Mouse (Mus musculus) heart, embryonic 14.5 days (tissue): ENCODE data around the gene Ddit4. TPM values are rescaled to one million over a fixed set of nuclear protein-coding genes. Genes with fewer than 3 reads are reported as not detected.

Source experiments
- ATAC-seq: fragments of 200-750 bp; cut with Nextera tagmentation; 2 replicates; pipeline ENCODE4 v1.8.0; 2017; ENCODE audit warnings: low read depth, moderate TSS enrichment; ENCODE audit not compliant: insufficient number of reproducible peaks, insufficient read depth, low FRiP score
- H3K27ac ChIP-seq, 2 experiments: fragments of 200-500 bp in 1 of 2; fragments of 300-500 bp in 1 of 2; sonication (generic) in 1 of 2; replicated peaks in 1 of 2; 2 replicates each; pipeline ENCODE4 v1.5.1; 2012 to 2014; ENCODE audit warnings: low read depth in 2 of 2, low read length in 2 of 2, control low read depth in 1 of 2, mild to moderate bottlenecking in 1 of 2, mixed read lengths in 1 of 2; ENCODE audit not compliant: control insufficient read depth in 1 of 2, insufficient read depth in 1 of 2
- H3K27me3 ChIP-seq: fragments of 300-500 bp; sonication (generic); 2 replicates; pipeline ENCODE4 v1.6.1; 2014; ENCODE audit warnings: mild to moderate bottlenecking, low read length, control low read depth; ENCODE audit not compliant: control insufficient read depth, insufficient read depth
- H3K36me3 ChIP-seq: fragments of 300-500 bp; sonication (generic); 2 replicates; pipeline ENCODE4 v1.6.1; 2014; ENCODE audit warnings: mild to moderate bottlenecking, control low read depth, low read length, mixed read lengths; ENCODE audit not compliant: control insufficient read depth, insufficient read depth
- H3K4me1 ChIP-seq, 2 experiments: fragments of 200-500 bp in 1 of 2; fragments of 300-500 bp in 1 of 2; sonication (generic) in 1 of 2; 2 replicates each; pipeline ENCODE4 v1.6.1; 2012 to 2014; ENCODE audit warnings: low read length in 2 of 2, control low read depth in 1 of 2, mixed read lengths in 1 of 2; ENCODE audit not compliant: control insufficient read depth in 2 of 2, insufficient read depth in 2 of 2
- H3K4me2 ChIP-seq: fragments of 300-500 bp; sonication (generic); 2 replicates; pipeline ENCODE4 v1.6.1; 2014; ENCODE audit warnings: mild to moderate bottlenecking, low read length
- H3K4me3 ChIP-seq, 2 experiments: fragments of 200-500 bp in 1 of 2; fragments of 300-500 bp in 1 of 2; sonication (generic) in 1 of 2; 2 replicates each; pipeline ENCODE4 v1.5.1; 2012 to 2014; ENCODE audit warnings: low read length in 2 of 2, mild to moderate bottlenecking in 2 of 2, control low read depth in 1 of 2, low read depth in 1 of 2, moderate library complexity in 1 of 2; ENCODE audit not compliant: control insufficient read depth in 1 of 2, insufficient read depth in 1 of 2
- H3K9ac ChIP-seq: fragments of 300-500 bp; sonication (generic); 2 replicates; pipeline ENCODE4 v1.6.1; 2014; ENCODE audit warnings: mild to moderate bottlenecking, low read length
- H3K9me3 ChIP-seq: fragments of 300-500 bp; sonication (generic); 2 replicates; pipeline ENCODE4 v1.6.1; 2016; ENCODE audit warnings: low read length, control low read depth; ENCODE audit not compliant: control insufficient read depth
- WGBS: fragments of 180-500 bp; shearing (Covaris S2); extraction: QIAGEN DNeasy Blood & Tissue Kit; methylation state at CpG from one replicate; pipeline ENCODE4 v1.1.7; 2014; 5-methylcytosine and 5-hydroxymethylcytosine counted together
- polyA plus RNA-seq: library from polyadenylated mRNA; unstranded; fragments of >200 nt; fragmentation: Nextera tagmentation; extraction: Ambion mirVana; gene quantifications from 2 replicates; pipeline ENCODE4 v1.2.1, GENCODE M21; 2014

The Ddit4 gene
- polyA plus RNA-seq, 1 experiment from 2014 or later = 2.4 TPM

DNA sequence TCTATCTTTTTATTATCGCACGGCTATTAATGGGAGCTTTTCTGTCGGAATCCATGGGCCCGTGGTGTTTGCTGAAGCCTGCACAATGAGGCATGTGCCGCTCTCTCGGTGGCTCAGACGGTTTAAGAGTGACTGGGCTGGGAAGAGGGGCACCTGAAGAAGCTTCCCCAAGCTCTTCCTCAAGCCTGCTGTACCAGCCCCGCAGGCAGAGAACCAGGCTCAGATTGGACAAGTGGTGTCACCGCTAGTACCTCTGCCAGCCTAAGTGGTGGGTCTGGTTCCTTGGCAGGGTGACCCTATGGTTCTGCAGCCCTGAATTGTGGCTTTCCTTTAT lies 13.7 kb upstream of the Ddit4 start:
- ATAC-seq = no peak; the same call in 1 of the 2 replicates
- no peak overlapping the region for H3K4me3 ChIP-seq
- peak overlapping the region; percentile 53 for H3K4me2 ChIP-seq
- peak overlapping the region; percentile 58 to 85 for H3K27ac ChIP-seq
- no peaks in the 10 kb centered on the region for H3K36me3 ChIP-seq
- H3K9ac ChIP-seq = peak overlapping the region; percentile 55; the same call in 1 of the 2 replicates
- 18% methylated on average over 9 of the region's 9 CpGs for WGBS
- H3K27me3 ChIP-seq = no peaks in the 10 kb centered on the region
- H3K4me1 ChIP-seq = peaks cover 26 to 38% of the 10 kb centered on the region in 2 experiments
- H3K9me3 ChIP-seq = no peaks in the 10 kb centered on the region

DNA sequence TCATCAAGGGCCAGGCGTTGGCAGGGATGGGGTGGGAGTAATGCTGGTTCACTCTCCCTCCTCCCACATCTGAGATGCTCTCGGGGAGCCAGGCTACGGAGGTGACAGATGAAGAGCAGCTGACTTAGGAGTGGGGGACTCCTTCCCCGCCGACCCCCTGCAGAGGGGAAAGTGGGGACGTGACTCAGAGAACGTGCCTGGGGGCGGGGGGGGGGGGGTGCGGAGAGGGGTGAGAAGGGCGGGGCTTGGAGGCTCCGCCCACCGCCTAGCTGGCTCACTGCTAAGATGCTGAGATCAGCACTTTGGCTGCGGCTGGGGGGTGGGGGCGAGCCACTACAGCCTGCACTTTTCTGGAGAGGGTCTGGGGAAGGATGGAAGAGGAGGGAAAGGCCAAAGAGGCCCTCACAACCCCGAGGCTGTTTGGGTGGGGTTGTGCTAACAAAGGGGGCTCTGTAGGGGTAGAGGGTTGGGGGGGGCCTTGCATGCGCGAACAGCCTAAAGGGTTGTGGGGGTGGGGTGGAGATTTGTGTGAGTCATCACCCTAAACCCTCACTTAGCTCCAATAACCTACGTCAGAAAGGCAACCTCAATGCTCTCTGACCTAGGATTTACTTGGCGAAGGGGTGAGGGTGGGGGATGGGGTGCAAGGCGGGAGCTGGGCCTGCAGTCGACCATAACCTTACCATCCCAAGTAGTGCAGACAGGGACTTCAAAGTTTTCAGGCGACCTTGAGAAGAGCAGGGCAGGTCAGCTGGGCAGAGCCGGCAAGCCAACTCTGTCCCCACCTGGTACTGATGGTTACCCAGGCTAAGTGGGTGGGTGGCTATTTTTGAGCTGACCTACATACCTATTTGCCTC lies 13.1 kb upstream of the Ddit4 start:
- Histone ChIP-seq H3K36me3 (no peaks in the 10 kb centered on the region), H3K9ac (peak overlapping the region; percentile 55; the same call in 1 of the 2 replicates)
- whole genome bisulfite sequencing = 8% methylated on average over 20 of the region's 23 CpGs

DNA sequence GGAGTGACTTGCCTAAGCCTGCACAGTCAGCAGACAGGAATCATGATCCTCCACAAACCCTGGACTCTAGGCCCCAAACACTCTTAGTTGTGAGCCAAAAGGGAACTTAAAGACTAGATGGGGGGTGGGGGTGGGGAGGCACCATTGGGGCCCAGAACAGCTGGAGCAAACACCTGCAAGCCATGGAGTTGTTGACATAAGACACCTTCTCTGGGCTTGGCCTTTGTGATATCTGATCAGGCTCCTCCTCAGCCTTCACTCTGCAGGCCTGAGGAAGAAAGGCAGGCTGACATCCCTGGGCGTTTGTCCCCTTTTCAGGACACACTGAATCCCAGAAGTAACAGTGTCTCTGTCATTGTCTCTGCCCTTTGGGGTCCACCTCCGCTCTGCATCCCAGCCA lies 12.0 kb upstream of the Ddit4 start:
- Histone ChIP-seq H3K9ac (no peak overlapping the region), H3K4me2 (no peak overlapping the region), H3K27me3 (peaks cover 4% of the 10 kb centered on the region), H3K4me3 (no peak overlapping the region), H3K27ac (no peak overlapping the region), H3K9me3 (no peaks in the 10 kb centered on the region), H3K4me1 (peaks cover 22 to 31% of the 10 kb centered on the region in 2 experiments), H3K36me3 (no peaks in the 10 kb centered on the region)
- no peak for ATAC-seq
- 77% methylated on average over 2 of the region's 2 CpGs for WGBS

More for the DNA sequence above, 13.1 kb upstream of the Ddit4 start:
- Histone ChIP-seq H3K27me3 (no peaks in the 10 kb centered on the region), H3K9me3 (no peaks in the 10 kb centered on the region), H3K4me2 (peak overlapping the region; percentile 53), H3K4me3 (peak overlapping the region in 1 of 2 experiments; percentile 0; a peak in 1 of 4 replicates), H3K4me1 (peaks cover 24 to 32% of the 10 kb centered on the region in 2 experiments), H3K27ac (peak overlapping the region; percentile 58 to 85)
- peak; percentile 62 for ATAC-seq

DNA sequence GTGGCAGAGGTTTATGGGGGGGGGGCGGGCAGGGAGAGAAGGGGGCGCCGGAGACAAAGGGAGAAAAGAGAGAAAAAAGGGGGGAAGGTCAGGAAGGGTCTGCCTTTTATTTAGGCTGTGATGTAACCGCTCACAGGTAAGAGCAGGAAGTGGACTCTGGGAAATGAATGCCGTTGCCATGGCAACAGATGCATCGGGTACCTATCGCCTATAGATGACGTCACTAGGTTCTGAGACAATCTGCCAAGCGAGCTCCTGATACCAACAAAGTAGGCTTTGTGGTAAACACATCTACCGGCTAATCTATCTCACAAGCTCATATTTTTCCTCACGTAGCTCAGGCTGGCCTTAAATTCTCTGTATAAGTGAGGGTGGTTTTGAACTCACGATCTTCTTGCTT lies 7.9 kb upstream of the Ddit4 start:
- no peak overlapping the region for H3K4me2 ChIP-seq
- H3K27me3 ChIP-seq = peaks cover 7% of the 10 kb centered on the region
- no peak overlapping the region for H3K27ac ChIP-seq
- WGBS = 74% methylated on average over 12 of the region's 12 CpGs
- H3K4me1 ChIP-seq = peaks cover 9 to 22% of the 10 kb centered on the region in 2 experiments
- H3K36me3 ChIP-seq = no peaks in the 10 kb centered on the region
- H3K9ac ChIP-seq = no peak overlapping the region
- no peak overlapping the region for H3K4me3 ChIP-seq
- ATAC-seq = no peak
- no peaks in the 10 kb centered on the region for H3K9me3 ChIP-seq

DNA sequence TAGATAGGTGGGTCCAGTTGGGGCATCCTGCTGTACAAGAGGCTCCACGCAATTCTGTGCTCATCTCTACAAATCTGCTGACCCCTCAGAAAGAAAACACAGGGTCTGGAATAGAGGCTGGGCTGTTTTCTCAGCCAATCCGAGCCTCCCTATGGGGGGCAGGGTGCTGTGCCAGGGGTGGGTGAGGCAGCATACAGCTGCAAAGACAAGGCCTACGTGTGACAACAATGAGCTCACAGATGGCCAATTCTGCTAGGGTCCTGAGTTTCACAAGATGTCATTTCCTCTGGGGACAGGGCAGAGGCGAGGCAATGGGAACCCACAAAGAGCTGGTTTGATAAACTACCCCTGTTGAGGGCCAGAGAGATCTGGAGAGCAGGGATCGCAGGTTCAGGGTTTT lies 6.8 kb upstream of the Ddit4 start:
- H3K27ac ChIP-seq = no peak overlapping the region
- H3K4me2 ChIP-seq = no peak overlapping the region
- 57% methylated on average over 5 of the region's 5 CpGs for WGBS
- peaks cover 7% of the 10 kb centered on the region for H3K27me3 ChIP-seq
- no peaks in the 10 kb centered on the region for H3K9me3 ChIP-seq
- ATAC-seq = no peak
- H3K4me1 ChIP-seq = peaks cover 6 to 16% of the 10 kb centered on the region in 2 experiments; a peak in 3 of 4 replicates
- H3K36me3 ChIP-seq = no peaks in the 10 kb centered on the region
- no peak overlapping the region for H3K4me3 ChIP-seq
- H3K9ac ChIP-seq = peak overlapping the region; percentile 8; the same call in 1 of the 2 replicates

DNA sequence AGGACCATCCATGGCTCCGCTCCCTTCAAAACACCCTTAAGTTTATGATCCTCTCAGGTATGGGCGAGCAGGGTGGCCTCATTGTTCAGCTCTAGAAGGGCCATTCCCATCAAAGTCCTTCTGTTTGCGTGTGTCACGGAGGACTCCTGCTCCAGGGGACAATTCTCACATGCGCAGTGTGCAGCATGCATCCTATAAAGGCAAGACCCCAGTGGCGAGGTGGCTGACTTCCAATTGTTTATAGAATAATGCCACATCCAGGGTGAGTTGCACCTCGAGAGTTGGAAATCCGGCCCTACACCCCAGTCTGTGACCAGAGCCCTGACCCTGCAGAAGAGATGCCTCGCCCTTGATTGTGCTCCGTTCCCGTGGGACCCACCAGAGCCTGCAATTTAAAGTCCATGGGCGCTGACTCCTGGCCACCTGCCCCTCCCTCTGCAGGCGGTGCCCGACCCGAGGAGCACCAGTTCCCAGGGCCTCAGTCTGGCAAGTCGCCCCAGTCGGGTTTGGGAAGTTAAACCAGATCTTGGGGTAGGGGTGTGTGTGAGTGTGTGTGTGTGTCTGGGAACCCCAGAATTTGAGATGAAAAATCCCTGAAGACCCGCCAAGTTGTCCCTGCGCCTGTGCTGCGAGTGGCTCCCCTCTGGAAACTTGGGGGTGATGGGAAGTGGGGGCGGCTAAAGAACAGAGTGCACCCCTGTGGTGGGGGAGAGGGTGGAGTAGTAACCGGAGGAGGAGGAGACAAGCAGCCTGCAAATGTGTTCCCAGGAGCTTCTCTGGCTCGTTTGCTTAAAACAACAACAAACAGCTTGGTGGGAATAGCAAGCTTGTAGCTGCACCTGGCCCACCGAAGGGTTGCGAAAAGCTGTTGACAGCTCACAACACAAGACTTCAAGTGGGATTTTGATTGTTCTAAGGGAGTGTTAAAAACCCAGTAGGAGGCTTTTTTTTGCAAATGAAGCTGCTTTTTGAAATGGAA lies 5.8 kb upstream of the Ddit4 start:
- H3K4me2 ChIP-seq = peak overlapping the region; percentile 22; the same call in 1 of the 2 replicates
- no peak overlapping the region for H3K27ac ChIP-seq
- H3K9me3 ChIP-seq = no peaks in the 10 kb centered on the region
- H3K4me1 ChIP-seq = peaks cover 9 to 20% of the 10 kb centered on the region in 2 experiments; a peak in 3 of 4 replicates
- peaks cover 7% of the 10 kb centered on the region for H3K27me3 ChIP-seq
- ATAC-seq = no peak
- H3K4me3 ChIP-seq = no peak overlapping the region
- no peaks in the 10 kb centered on the region for H3K36me3 ChIP-seq
- peak overlapping the region; percentile 46; the same call in 1 of the 2 replicates for H3K9ac ChIP-seq
- WGBS = 22% methylated on average over 25 of the region's 25 CpGs

DNA sequence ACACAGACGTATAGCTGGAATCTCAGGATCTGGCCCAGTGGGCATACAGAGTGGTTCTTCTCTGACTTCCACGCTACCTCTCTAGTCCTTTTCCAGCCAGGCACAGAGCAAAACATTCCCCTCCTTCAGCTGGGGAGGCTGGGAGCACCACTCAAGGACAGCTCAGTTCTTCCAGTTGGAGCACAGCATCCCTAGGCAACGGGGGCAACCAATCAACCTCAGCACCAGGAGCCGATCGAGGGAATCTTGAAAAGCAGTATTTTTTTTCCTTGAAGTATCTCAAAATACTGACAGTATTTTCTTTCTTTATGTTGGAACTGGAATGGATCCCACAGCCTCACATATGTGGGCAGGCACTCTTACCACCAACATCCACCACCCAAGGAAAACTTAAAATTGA lies 5.0 kb upstream of the Ddit4 start:
- ATAC-seq = no peak
- WGBS = 59% methylated on average over 5 of the region's 5 CpGs
- no peaks in the 10 kb centered on the region for H3K9me3 ChIP-seq

More for the DNA sequence above, 5.0 kb upstream of the Ddit4 start:
- H3K36me3 ChIP-seq = no peaks in the 10 kb centered on the region
- peaks cover 11 to 20% of the 10 kb centered on the region in 2 experiments; a peak in 3 of 4 replicates for H3K4me1 ChIP-seq
- H3K4me2 ChIP-seq = no peak overlapping the region
- H3K27ac ChIP-seq = no peak overlapping the region
- H3K4me3 ChIP-seq = no peak overlapping the region
- peaks cover 7% of the 10 kb centered on the region for H3K27me3 ChIP-seq
- no peak overlapping the region for H3K9ac ChIP-seq
